Mouse (Mus musculus) megakaryocyte, adult 5-6 weeks (primary cell): Measurements from ENCODE around the gene Zfp182. TPM values are rescaled to one million over a fixed set of nuclear protein-coding genes. Genes with fewer than 3 reads are reported as not detected.

ENCODE experiments used
- ATAC-seq: 2 replicates; pipeline ENCODE4 v1.8.0; 2016; ENCODE audit warnings: mild to moderate bottlenecking, inconsistent platforms; ENCODE audit not compliant: poor library complexity, severe bottlenecking
- total RNA-seq, 2 experiments: library from RNA; stranded (forward) in 1 of 2; stranded (reverse) in 1 of 2; fragments of 153-499, 151-499 nt in 1 of 2; fragments of 221-1000, 200-1000 nt in 1 of 2; gene quantifications; 2 replicates each; pipeline versions ENCODE4 v1.2.3 to v1.2.4; 2015 to 2017

Zfp182 gene
- 14.3 and 14.4 TPM in 2 replicates for total RNA-seq (2015)
- 11.8 and 15.9 TPM in 2 replicates for total RNA-seq (2017)

DNA sequence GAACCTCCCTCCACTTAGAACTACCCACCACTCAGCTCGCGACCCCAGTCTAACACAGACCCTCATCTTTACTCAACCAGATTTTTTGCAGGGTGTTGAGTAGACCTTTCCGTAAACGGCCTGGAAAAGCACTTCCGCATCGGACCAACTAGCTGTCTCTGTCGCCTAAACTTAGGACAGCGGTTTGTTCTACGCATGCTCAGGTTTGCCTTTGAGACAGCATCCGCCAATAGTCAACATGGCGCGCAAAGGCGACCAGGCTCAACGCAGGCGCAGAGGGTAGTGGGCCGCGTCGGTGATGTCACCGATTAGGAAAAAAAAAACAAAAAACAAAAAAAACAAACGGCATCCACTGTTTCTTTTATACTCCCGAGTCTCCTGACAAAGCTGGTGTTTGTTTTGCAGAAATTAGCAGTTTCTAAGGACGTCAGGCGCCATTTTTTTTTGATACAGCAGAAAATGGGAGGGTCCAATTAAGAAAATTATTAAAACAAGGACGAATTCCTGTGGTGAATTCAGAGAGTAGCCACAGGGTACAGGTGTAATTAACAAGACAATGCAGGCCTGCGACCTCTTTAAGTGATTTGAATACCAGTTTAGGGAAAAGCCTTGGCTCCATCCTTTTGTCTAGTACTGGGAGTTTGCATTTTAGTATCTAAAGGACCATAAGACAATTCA, at the start of gene Zfp182:
Gene Zfp182, minus strand, starts transcription at position 451 of the 678 bp plus-strand sequence.
- peak; percentile 99 for ATAC-seq

GRCm38 (mm10) chrX:21089867-21090239, 27.7 kb upstream of the Zfp182 start:
- ATAC-seq: no peak

DNA sequence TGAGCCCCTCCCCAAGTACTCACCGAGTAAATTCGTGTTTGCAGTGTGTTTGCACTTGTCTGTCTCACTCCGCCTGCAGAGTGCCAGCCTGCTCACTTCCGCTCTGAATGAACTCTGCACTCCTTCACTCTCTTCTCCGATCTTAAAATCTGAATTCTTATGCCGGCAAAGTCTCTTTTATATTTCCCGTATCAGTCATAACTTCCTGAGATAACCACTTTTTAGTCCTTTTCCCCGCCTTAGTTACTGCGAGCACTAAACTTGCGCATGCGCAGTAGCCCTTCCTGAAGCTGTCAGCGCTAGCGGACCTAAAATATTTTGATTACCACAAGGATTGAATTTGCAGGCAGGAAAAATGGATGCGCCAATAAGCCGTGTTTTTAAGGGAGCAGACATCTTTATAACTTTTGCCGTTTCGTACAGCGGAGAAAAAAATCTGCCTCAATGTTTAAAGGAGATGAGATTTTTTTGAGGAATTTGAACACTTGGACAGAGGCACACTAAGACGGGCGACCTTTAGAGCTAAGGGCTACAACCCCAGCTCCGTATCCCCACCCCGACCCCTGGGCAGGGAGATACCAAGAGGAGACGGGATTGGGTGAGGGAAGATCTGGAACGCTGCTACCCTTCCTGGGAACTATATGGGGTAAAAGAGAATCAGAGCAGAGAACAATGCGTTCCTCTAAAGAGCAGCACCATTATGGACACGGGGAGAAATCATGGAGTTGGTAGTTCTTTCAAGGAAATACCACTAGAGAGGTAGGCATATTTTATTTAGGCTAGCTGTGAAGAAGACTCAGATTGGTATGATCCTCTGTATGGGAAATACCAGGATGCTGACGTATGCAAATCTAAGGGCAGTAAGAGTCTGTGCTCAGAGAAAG, 27.1 kb upstream of the Zfp182 start, which contains the start of gene Zfp300:
Gene Zfp300, minus strand, starts transcription at position 545 of the 884 bp plus-strand sequence.
- peak; percentile 62 for ATAC-seq

GRCm38 (mm10) chrX:21088645-21088982, 26.5 kb upstream of the Zfp182 start:
- no peak for ATAC-seq

- no peak for ATAC-seq
Measured at GRCm38 (mm10) chrX:21068106-21068505, 6.0 kb upstream of the Zfp182 start, which contains the start of gene Spaca5. TSS of gene Spaca5 (plus strand) at chrX:21068406.

DNA sequence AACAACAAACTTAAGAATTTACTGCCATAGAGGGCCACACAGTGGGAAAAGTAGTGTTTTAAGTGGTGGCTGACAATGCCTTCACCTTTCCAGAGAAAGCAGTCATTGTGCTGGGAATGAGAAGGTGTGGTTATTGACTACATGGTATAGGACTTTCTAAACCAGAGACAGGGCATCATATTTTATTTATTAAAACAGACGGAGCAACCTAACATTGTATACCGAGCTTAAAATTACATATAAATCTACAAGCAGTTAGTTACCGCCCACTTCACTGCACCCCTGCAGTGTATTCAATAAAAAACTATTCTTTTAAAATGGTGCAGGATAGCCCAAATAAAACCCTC, 401 bp upstream of the Zfp182 start:
- ATAC-seq: no peak

GRCm38 (mm10) chrX:21061460-21061859, 656 bp downstream of the Zfp182 start:
- peak; percentile 14; the same call in 1 of the 2 replicates for ATAC-seq

DNA sequence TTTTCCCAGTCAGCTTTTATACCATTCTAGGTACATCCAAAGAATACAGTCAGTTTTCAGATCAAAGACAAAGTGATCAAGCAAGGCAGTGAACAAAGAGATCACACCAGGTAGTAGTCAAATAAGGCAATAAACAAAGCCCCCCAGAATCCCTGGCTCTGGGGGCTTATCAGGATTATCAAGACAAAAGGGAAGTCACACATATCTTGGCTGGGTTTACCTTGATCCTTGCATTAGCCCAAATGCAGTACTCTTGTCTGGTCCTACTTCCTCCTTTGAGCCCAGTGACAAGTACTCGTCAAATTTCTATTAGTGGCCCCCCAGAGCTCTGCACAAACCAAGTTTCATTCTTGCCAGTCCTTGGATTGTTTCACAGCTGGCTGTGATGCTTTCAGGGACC, 81.2 kb downstream of the Zfp182 start:
- ATAC-seq: no peak

Other genes starting within 250 kb of the Zfp182 start
- not detected in 2 replicates for gene Timp1, start 192.2 kb downstream of the Zfp182 start, total RNA-seq (2015)
- gene Timp1, start 192.2 kb downstream of the Zfp182 start, total RNA-seq (2017): 0.55 TPM in 1 of 2 replicates, not detected in the other
- gene Syn1, start 141.3 kb downstream of the Zfp182 start, total RNA-seq (2015): 2.1 TPM in 2 replicates
- gene Syn1, start 141.3 kb downstream of the Zfp182 start, total RNA-seq (2017): 0.16 TPM in 1 of 2 replicates, not detected in the other
- 150 and 157 TPM in 2 replicates for gene Cfp, start 130.8 kb downstream of the Zfp182 start, total RNA-seq (2015)
- gene Cfp, start 130.8 kb downstream of the Zfp182 start, total RNA-seq (2017): 116 and 120 TPM in 2 replicates
- gene Elk1, start 111.7 kb downstream of the Zfp182 start, total RNA-seq (2015): 7.7 and 8.6 TPM in 2 replicates
- 3.3 and 4.9 TPM in 2 replicates for gene Elk1, start 111.7 kb downstream of the Zfp182 start, total RNA-seq (2017)
- 26.0 and 43.6 TPM in 2 replicates for gene Uxt, start 100.3 kb downstream of the Zfp182 start, total RNA-seq (2015)
- 15.9 and 19.4 TPM in 2 replicates for gene Uxt, start 100.3 kb downstream of the Zfp182 start, total RNA-seq (2017)
- not detected in 2 replicates for gene Spaca5, start 6.1 kb upstream of the Zfp182 start, total RNA-seq (2015)
- gene Spaca5, start 6.1 kb upstream of the Zfp182 start, total RNA-seq (2017): not detected in 2 replicates
- 0.07 and 0.45 TPM in 2 replicates for gene Zfp300, start 27.2 kb upstream of the Zfp182 start, total RNA-seq (2015)
- 0.40 and 1.3 TPM in 2 replicates for gene Zfp300, start 27.2 kb upstream of the Zfp182 start, total RNA-seq (2017)
- gene Ssxa1, start 53.5 kb upstream of the Zfp182 start, total RNA-seq (2015): not detected in 2 replicates
- not detected in 2 replicates for gene Ssxa1, start 53.5 kb upstream of the Zfp182 start, total RNA-seq (2017)
- gene Gm21876, start 113.3 kb upstream of the Zfp182 start, total RNA-seq (2015): not detected in 2 replicates
- gene Gm21876, start 113.3 kb upstream of the Zfp182 start, total RNA-seq (2017): not detected in 2 replicates